Mouse (Mus musculus): ENCODE measurements around the gene B130006D01Rik.

B130006D01Rik gene

DNA sequence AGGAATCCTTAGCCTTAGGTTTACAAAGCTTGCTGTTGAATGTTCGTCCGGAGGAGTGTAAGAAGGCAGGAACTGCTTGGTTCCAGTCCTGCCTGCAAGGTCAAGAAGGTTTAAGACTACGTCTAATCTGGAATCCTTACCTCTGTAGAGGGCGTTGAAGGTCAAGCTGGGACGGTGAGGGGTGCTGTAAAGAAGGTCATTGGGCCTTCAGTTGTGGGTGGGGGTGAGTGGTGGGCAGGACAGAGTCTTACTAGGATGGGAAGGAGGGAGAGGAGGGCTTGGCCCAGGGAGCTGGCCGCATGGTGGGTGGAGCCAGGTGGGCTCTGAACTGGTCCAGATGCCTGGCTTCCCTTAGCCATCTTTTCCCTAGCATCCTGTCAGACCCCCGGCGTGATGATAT, 48.3 kb downstream of the B130006D01Rik start:
- no peak for DNase-seq

DNA sequence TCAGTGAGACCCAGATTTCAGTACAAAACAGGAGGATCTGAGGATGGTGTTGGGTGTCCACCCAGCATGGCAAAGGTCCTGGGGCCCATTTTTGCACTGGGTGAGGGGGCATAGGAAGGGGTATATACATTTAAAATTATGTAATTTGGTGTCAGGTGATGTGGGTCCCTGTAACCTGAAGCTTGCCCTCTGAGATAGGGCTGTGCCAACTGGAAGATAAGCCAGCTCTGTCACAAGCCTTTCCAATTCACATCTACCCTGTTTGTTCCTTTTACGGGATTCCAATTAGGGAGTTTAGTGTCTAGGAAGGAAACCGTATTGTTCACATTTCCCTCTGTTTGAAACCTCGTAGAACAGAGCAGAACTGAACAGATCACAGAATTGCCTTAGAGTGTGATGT, 49.9 kb downstream of the B130006D01Rik start:
- no peak for DNase-seq

Data from cerebellum, postnatal 25 days (tissue).